Mouse (Mus musculus) forebrain, embryonic 14.5 days (tissue): Measurements from ENCODE around the gene Zfp607b. TPM values are rescaled to one million over a fixed set of nuclear protein-coding genes. Genes with fewer than 3 reads are reported as not detected.
A peak's percentile ranks its signal among the peaks of the same experiment; 100 is the strongest.

Experiments
- ATAC-seq: fragments of 200-750 bp; cut with Nextera tagmentation; 2 replicates; pipeline ENCODE4 v1.8.0; 2017; ENCODE audit warnings: mild to moderate bottlenecking, moderate library complexity
- DNase-seq: peaks from one replicate; pipeline ENCODE4 v3.0.0-alpha.2; 2015; ENCODE audit warnings: low spot score
- H3K27ac ChIP-seq: fragments of 300-500 bp; sonication (generic); 2 replicates; pipeline ENCODE4 v1.5.1; 2014; ENCODE audit warnings: low read depth, mild to moderate bottlenecking, control low read depth, low read length, moderate library complexity
- H3K27me3 ChIP-seq: fragments of 300-500 bp; sonication (generic); replicated peaks from 2 replicates; pipeline ENCODE4 v1.6.1; 2014; ENCODE audit warnings: low read length, control low read depth, mixed read lengths; ENCODE audit not compliant: control insufficient read depth, insufficient read depth
- H3K36me3 ChIP-seq: fragments of 300-500 bp; sonication (generic); 2 replicates; pipeline ENCODE4 v1.6.1; 2014; ENCODE audit warnings: low read length, control low read depth; ENCODE audit not compliant: control insufficient read depth, insufficient read depth
- H3K4me1 ChIP-seq: fragments of 300-500 bp; sonication (generic); 2 replicates; pipeline ENCODE4 v1.6.1; 2014; ENCODE audit warnings: antibody characterized with exemption, low read length, control low read depth; ENCODE audit not compliant: control insufficient read depth, insufficient read depth
- H3K4me2 ChIP-seq: fragments of 300-500 bp; sonication (generic); 2 replicates; pipeline ENCODE4 v1.6.1; 2014; ENCODE audit warnings: mild to moderate bottlenecking, control low read depth, low read length
- H3K4me3 ChIP-seq: fragments of 300-500 bp; sonication (generic); 2 replicates; pipeline ENCODE4 v1.5.1; 2014; ENCODE audit warnings: low read depth, low read length, control low read depth
- H3K9ac ChIP-seq: fragments of 300-500 bp; sonication (generic); 2 replicates; pipeline ENCODE4 v1.6.1; 2014; ENCODE audit warnings: mild to moderate bottlenecking, low read length, control low read depth, moderate library complexity
- H3K9me3 ChIP-seq: fragments of 300-500 bp; sonication (generic); replicated peaks from 2 replicates; pipeline ENCODE4 v1.6.1; 2016; ENCODE audit warnings: low read length, control low read depth, mixed read lengths; ENCODE audit not compliant: control insufficient read depth
- whole genome bisulfite sequencing: fragments of 180-500 bp; shearing (Covaris S2); extraction: QIAGEN DNeasy Blood & Tissue Kit; methylation state at CpG from one replicate; pipeline ENCODE4 v1.1.7; 2014; 5-methylcytosine and 5-hydroxymethylcytosine counted together
- polyA plus RNA-seq: library from polyadenylated mRNA; unstranded; fragments of >200 nt; fragmentation: Nextera tagmentation; extraction: Ambion mirVana; gene quantifications from 2 replicates; pipeline ENCODE4 v1.2.1, GENCODE M21; 2014

The Zfp607b gene
- polyA plus RNA-seq, 1 experiment from 2014 or later, result 10.8 TPM

DNA sequence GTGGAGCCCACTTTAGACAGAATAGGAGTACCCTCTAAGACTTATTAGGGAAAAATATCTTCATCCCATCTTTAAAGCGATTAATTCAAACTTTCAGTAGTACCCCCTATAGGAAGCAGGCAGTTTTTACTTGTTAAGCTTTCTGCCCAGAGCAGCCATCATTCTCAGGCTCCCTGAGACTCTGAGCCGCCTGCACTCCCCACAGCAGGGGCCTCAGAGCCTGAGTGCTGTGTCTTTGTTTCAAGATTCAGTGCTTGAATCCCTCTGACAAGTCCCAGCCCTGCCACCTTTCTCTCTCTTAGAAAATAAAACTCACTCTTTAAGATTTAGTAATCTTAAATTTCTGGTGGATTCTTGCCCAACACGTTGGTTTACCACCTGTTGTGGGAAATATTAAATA, 7.6 kb downstream of the Zfp607b start:
- H3K4me2 ChIP-seq, result no peak overlapping the region
- no peak overlapping the region for H3K27ac ChIP-seq
- H3K4me1 ChIP-seq, result no peaks in the 10 kb centered on the region
- H3K36me3 ChIP-seq, result peaks cover 21% of the 10 kb centered on the region
- H3K9ac ChIP-seq, result no peak overlapping the region
- DNase-seq, result no peak
- H3K9me3 ChIP-seq, result no peaks in the 10 kb centered on the region
- no peak overlapping the region for H3K4me3 ChIP-seq
- 15% methylated on average over 3 of the region's 3 CpGs for WGBS
- no peaks in the 10 kb centered on the region for H3K27me3 ChIP-seq
- ATAC-seq, result no peak

DNA sequence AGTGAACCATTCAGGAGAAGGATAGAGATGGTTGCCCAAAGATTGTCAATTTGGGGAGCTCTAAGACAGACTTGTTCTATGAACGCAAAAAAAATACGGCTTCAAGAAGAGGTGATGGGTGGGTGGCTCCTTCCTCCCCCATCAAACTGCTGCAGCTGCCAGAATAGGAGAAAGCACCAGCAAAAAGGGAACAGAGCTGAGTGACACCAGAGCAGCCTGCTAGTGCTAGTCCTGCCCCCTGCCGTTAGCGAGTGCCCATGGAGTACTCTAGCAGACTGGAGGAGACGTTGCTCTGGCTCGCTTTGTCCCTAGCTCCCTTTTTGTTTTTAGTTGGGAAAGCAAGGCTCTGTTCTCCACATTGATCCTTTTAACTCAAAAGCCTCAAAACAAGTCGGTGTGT, 21.3 kb downstream of the Zfp607b start:
- Histone ChIP-seq H3K9me3 (0 out of 2 replicates have a peak, but pooled peaks cover 6% of the 10 kb centered on the region), H3K36me3 (no peaks in the 10 kb centered on the region), H3K27me3 (no peaks in the 10 kb centered on the region), H3K9ac (no peak overlapping the region), H3K4me1 (no peaks in the 10 kb centered on the region), H3K4me3 (no peak overlapping the region), H3K27ac (no peak overlapping the region), H3K4me2 (no peak overlapping the region)
- 78% methylated on average over 7 of the region's 7 CpGs for WGBS
- ATAC-seq (no peak), DNase-seq (no peak)

DNA sequence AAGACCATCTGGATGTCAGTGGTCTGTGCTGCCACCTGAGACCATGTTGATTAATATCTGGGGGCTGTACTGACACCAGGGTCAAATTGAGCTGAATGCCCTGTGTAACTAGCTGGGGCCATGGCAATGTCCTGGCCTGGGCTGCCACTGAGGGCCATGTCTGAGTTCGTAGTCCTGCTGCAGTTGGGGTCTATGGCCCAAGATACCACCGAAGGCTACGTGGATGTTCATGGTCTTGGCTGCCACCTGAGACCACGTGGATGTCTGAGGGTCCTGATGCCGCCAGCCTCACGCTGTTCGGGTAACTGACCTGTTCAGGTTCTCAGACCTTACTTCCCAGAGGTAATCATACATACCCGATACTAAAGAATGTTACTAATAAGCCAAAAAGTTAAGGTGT, 32.8 kb downstream of the Zfp607b start:
- no peaks in the 10 kb centered on the region; the same call in 1 of the 2 replicates for H3K4me1 ChIP-seq
- H3K27ac ChIP-seq, result no peak overlapping the region
- no peak overlapping the region for H3K9ac ChIP-seq
- no peaks in the 10 kb centered on the region for H3K36me3 ChIP-seq
- WGBS, result 88% methylated on average over 8 of the region's 8 CpGs
- no peaks in the 10 kb centered on the region for H3K9me3 ChIP-seq
- H3K4me2 ChIP-seq, result no peak overlapping the region
- H3K4me3 ChIP-seq, result no peak overlapping the region
- no peaks in the 10 kb centered on the region for H3K27me3 ChIP-seq
- ATAC-seq (no peak), DNase-seq (no peak)

DNA sequence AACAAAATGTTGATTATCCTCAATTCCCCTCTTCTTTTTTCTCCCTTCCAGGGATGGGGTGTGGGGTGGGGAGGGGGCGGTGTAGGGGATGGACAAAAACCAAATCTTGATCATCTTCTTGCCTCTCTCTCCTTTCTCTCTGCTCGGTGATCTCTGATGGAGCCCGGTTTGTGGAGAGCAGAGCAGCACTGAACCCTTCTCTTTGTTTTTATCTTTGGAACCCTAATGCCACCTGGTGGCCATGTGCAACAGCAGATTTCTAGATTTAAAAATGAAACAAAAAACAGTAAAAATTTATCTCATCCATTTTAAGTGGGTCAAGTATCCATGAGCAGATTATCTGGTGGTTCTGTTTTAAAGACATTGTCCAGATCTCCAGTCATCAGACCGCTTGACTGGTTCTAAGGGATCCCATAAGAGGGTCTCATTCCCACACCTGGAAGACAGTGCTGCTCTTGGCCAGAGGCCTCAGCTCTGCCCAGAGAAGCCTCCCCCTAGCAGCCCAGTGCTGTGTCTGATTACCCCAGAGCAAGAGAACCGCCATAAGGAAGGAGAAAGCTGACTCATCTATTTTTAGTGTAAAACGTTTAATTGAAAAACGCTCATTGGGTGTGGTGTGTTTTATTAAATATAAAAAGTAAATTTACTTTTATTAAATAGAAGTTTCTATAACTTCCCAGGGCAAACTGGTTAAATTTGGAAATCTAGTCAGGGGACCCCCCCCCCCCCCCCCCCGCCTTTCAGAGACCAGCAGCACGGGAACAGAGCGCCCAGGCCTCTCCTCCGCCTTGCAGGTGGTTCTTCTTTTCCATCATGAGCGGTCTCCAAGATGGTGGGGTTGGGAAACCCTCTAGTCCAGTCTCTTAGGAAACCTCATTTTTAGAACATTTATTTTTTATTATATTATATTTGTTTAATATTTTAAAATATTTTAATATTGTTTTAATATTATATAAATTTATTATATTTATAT, 36.7 kb downstream of the Zfp607b start:
- Histone ChIP-seq H3K27ac (peak overlapping the region; percentile 55; the same call in 1 of the 2 replicates), H3K27me3 (no peaks in the 10 kb centered on the region), H3K36me3 (no peaks in the 10 kb centered on the region), H3K4me3 (no peak overlapping the region), H3K9ac (peak overlapping the region; percentile 58), H3K9me3 (no peaks in the 10 kb centered on the region), H3K4me1 (no peaks in the 10 kb centered on the region; the same call in 1 of the 2 replicates), H3K4me2 (peak overlapping the region; percentile 21; the same call in 1 of the 2 replicates)
- WGBS, result 42% methylated on average over 12 of the region's 12 CpGs
- DNase-seq (peak; percentile 87), ATAC-seq (peak; percentile 88)

DNA sequence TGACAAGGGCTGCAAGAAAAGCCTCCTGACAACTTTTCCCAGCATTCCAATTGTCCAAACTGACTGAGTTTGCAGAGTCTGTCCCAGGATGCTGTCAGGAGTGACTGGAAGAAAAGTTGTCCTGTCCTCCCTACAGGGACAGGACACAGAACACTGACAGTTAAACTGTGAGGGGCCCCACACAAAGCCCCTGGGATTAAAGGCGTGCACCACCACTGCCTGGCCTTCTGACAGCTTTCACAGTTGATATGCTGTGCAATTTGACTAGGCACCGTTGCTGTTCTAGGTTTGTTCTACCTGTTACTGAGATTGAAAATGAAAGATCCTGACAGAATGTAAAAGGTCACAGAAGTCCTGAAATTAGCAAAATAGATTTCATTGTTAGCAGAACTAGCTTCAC, 38.3 kb downstream of the Zfp607b start:
- WGBS, result 53% methylated on average over 2 of the region's 2 CpGs
- Histone ChIP-seq H3K4me1 (peaks cover under 1% of the 10 kb centered on the region), H3K4me3 (no peak overlapping the region), H3K9me3 (no peaks in the 10 kb centered on the region), H3K36me3 (no peaks in the 10 kb centered on the region), H3K4me2 (no peak overlapping the region), H3K27ac (no peak overlapping the region), H3K27me3 (no peaks in the 10 kb centered on the region), H3K9ac (no peak overlapping the region)
- DNase-seq (no peak), ATAC-seq (no peak)

DNA sequence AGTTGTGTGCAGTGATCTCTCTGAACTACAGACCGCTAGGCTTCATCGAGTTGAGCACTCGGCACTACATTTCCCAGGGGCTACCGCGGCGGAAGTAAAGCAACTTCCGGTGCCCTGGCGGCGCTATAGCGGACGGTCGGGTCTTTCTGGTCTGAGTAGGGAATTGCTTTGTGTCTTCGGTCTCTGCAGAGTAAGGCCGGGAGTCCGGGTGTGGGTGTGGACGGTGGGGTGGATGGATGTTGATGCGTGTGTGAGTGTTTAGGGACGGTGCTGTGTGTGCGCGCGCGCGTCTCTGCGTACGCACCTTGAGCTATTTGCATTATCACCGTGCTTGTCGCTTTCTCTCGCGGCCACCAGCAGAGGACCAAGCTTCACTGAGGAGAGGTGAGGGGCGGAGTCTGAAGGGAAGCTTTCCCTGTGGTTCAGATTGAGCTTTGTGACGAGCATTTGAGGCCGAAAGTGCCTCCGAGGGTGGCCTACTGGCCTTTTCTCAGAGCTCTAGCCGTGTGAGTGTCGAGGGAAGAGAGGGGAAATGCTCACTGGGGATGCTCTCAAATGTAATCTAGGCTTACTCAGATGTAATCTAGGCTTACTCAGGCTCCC, 42.2 kb downstream of the Zfp607b start, which contains the start of gene Zfp60:
Gene Zfp60, plus strand, starts transcription at position 109 of the 603 bp plus-strand sequence.
- Histone ChIP-seq H3K4me3 (peak within 1 kb of the TSS; percentile 75), H3K27me3 (no peaks in the 10 kb centered on the region), H3K9ac (peak within 1 kb of the TSS; percentile 93), H3K27ac (peak within 1 kb of the TSS; percentile 99), H3K4me2 (peak within 1 kb of the TSS; percentile 68), H3K4me1 (peaks cover 33% of the 10 kb centered on the region), H3K9me3 (no peaks in the 10 kb centered on the region), H3K36me3 (no peaks in the 10 kb centered on the region)
- ATAC-seq (peak; percentile 95), DNase-seq (peak; percentile 95)
- WGBS, result under 1% methylated on average over 35 of the region's 35 CpGs

DNA sequence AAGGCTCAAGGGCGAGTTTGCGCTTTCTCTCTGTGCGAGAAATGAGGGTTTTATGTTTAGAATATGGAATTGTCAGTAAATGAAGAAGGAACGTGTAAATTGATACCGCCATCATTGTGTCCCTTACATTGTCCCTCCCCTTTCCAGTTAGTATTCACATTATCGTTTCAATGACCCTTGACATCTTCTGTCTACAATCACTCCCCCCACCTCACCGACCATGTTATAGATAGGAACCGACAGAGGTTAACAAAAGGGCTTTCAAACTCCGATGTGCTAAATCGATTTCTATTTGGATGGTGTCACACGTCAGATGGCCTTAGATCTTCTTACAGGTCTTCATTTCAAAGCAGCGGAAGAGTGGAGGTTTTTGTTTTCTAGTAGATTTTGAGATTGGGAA, 42.8 kb downstream of the Zfp607b start:
- Histone ChIP-seq H3K9ac (peak overlapping the region; percentile 93), H3K4me1 (peaks cover 33% of the 10 kb centered on the region), H3K4me2 (peak overlapping the region; percentile 68), H3K9me3 (no peaks in the 10 kb centered on the region), H3K27me3 (no peaks in the 10 kb centered on the region), H3K27ac (peak overlapping the region; percentile 99), H3K36me3 (no peaks in the 10 kb centered on the region), H3K4me3 (peak overlapping the region; percentile 75)
- DNase-seq, result peak; percentile 44
- 0 out of 2 replicates have a peak, but pooled peaks have one; percentile 7 for ATAC-seq
- 3% methylated on average over 12 of the region's 12 CpGs for WGBS

DNA sequence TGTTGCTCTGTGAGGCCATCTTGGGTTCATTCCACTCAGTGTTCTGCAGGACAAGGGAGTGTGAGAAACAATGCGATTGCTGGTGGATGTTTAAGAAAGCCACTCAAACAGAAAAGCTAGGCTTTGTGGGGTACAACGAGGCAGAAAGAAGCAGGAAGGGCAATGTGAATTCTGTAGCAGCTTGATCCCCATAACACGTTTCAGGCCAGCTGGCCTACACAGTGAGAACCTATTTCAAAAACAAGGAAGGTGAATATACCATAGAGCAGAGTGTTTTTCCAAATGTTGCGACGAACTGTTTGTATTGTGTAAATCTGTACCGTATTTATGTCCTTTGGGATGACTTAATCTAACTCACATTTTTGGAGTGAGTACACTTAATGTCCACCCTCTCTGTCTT, 43.4 kb downstream of the Zfp607b start:
- no peaks in the 10 kb centered on the region for H3K36me3 ChIP-seq
- 51% methylated on average over 6 of the region's 6 CpGs for WGBS

More for the DNA sequence above, 43.4 kb downstream of the Zfp607b start:
- H3K9me3 ChIP-seq, result no peaks in the 10 kb centered on the region
- ATAC-seq (no peak), DNase-seq (no peak)
- peaks cover 33% of the 10 kb centered on the region for H3K4me1 ChIP-seq
- peak overlapping the region; percentile 99 for H3K27ac ChIP-seq
- H3K9ac ChIP-seq, result peak overlapping the region; percentile 93
- H3K27me3 ChIP-seq, result no peaks in the 10 kb centered on the region
- H3K4me2 ChIP-seq, result peak overlapping the region; percentile 68
- H3K4me3 ChIP-seq, result peak overlapping the region; percentile 75
